Mouse (Mus musculus) left cerebral cortex, adult 2 months (tissue): ENCODE results near the gene Fto. TPM values are rescaled to one million over a fixed set of nuclear protein-coding genes. Genes with fewer than 3 reads are reported as not detected.

ENCODE experiments used
- DNase-seq, 2 experiments: peaks; one replicate each; pipeline ENCODE4 v3.0.0; 2021 to 2022; ENCODE audit warnings: low spot score in 2 of 2, mixed read lengths in 1 of 2; ENCODE audit errors: extremely low spot score in 1 of 2
- H3K27ac ChIP-seq: fragments of 200-600 bp; 2 replicates; pipeline ENCODE4 v1.8.1; 2022
- H3K4me3 ChIP-seq: fragments of 200-600 bp; 2 replicates; pipeline ENCODE4 v1.8.1; 2022
- CTCF ChIP-seq: fragments of 200-600 bp; IDR thresholded peaks from 2 replicates; pipeline ENCODE4 v1.8.1; 2022; ENCODE audit warnings: antibody characterized with exemption, mild to moderate bottlenecking, moderate library complexity
- intact Hi-C: fragments of 180-260 bp; cut with DNase I; formaldehyde crosslinking; loops from one replicate; pipeline ENCODE4 v1.15.1; 2025
- long read RNA-seq, 2 experiments: library from polyadenylated mRNA; stranded (forward); transcript quantifications; one replicate each; pipeline ENCODE4 v2.0.0; 2021; ENCODE audit warnings: borderline mapping rate in 2 of 2
- total RNA-seq, 2 experiments: library from RNA; stranded (reverse); gene quantifications; 2 replicates each; pipeline ENCODE4 v1.2.3; 2021

The Fto gene
- total RNA-seq, result 100 to 1,000 TPM; 152 to 155 TPM
- long read RNA-seq, experiment 1, transcript Fto-201 (9 exons, 3,564 nt), result major isoform, 104 of 127 reads
- long read RNA-seq, experiment 1, partial matches to known transcripts, result 17 of 127 reads
- long read RNA-seq, experiment 1, other reads (novel, unspliced or antisense), result 6 of 127 reads
- long read RNA-seq, experiment 2, transcript Fto-201 (9 exons, 3,564 nt), result major isoform, 68 of 87 reads
- long read RNA-seq, experiment 2, partial matches to known transcripts, result 16 of 87 reads
- long read RNA-seq, experiment 2, other reads (novel, unspliced or antisense), result 3 of 87 reads

DNA sequence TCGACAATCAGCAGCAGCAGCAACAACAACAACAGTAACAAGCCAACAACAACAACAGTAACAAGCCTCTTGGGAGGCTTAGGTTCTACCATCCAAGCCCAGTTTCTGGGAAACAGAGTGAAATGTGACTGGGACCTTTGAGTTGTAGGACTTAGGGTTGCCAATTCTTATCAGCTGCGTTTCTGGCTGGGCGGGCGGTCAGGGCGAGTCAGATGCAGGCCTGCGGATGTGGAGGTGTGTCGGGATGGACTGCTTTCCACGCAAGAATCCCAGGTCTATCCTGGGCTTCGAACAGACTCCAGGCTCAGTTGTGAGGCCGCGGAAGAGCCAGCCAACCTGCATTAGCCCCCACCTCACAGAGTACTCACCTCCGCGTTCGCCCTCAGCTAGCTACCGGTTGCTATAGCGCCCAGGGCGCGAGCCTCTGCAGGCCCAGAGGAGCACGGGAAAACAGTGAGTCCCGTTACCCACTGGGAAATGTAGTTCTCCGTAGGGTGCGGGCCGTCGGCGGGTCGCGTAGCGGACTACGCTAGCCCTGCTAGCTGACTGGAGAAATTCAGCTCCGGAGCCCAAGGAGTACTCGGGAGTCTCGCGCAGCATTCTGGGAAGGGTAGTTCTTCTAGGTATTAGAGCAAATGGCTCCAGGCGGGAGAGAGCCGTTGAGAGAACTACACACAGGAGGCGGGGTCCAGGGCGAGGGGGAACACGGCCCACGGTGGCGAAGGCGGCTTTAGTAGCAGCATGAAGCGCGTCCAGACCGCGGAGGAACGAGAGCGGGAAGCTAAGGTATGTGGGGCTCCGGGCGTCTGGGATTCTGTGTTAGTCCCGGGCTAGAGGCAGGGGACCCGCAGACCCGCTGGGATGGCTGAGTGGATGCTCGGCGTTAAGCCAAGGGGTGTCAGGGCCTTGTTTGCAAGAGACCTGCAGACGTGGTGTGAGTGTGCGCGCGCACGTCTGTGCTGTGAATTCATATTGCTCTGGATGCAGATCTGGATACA lies at the start of gene Fto, which contains the start of gene Rpgrip1l:
Gene Fto, plus strand, starts transcription at position 691 of the 998 bp plus-strand sequence.
Gene Rpgrip1l, minus strand, starts transcription at position 428 of the 998 bp plus-strand sequence.
- DNase-seq, result peak; percentile 95 to 97
- Histone ChIP-seq H3K4me3 (peak within 1 kb of the TSS; percentile 90), H3K27ac (peak within 1 kb of the TSS; percentile 93)
- intact Hi-C loops, result loop anchor here (2.0 kb wide), 1 partner anchor 32 kb away; no protein-coding TSS in a partner anchor
- peak; percentile 66 for TF ChIP-seq CTCF

DNA sequence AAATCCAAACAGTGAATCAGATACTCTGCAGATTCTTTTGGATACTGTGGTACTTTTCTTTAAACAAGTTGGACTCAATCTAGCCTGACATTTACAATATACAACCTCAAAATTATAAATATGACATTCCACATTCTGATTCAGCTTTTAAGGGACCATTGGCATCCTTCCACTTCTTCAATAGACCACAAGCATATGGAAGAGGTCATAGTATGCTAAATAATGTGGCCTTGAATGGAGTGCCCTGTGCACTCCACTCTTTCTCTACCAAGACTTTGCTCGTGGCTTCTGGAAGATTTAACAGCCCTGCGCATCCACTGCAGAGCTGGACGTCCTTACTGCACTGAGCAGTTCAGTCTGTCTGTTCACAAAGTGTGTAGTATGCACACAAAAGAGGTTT lies 49.4 kb upstream of the Fto start:
- TF ChIP-seq CTCF, result no peak
- no peak for DNase-seq
- H3K4me3 ChIP-seq, result no peak overlapping the region
- no peak overlapping the region for H3K27ac ChIP-seq
- intact Hi-C loops, result no loop called here

DNA sequence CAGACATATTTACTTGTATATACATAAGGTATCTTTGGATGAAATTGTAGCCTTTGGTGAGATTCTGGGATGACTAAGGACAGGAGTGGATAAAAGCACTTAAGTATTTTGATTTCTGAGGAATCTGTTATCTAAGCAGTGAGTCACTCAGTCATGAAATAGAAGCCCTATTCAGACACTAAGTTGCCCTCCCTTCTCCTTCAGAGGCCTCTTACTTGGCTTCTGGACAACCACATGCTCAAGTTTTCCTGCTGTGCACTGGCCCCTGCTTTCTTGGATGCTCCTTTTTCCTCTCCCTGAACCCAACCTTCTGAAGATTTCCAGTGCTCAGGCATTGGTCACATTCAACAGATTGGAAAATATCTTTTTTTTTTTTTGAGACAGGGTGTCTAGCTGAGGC lies 48.8 kb upstream of the Fto start:
- TF ChIP-seq CTCF, result no peak
- Histone ChIP-seq H3K27ac (no peak overlapping the region), H3K4me3 (no peak overlapping the region)
- intact Hi-C loops, result no loop called here
- DNase-seq, result no peak

DNA sequence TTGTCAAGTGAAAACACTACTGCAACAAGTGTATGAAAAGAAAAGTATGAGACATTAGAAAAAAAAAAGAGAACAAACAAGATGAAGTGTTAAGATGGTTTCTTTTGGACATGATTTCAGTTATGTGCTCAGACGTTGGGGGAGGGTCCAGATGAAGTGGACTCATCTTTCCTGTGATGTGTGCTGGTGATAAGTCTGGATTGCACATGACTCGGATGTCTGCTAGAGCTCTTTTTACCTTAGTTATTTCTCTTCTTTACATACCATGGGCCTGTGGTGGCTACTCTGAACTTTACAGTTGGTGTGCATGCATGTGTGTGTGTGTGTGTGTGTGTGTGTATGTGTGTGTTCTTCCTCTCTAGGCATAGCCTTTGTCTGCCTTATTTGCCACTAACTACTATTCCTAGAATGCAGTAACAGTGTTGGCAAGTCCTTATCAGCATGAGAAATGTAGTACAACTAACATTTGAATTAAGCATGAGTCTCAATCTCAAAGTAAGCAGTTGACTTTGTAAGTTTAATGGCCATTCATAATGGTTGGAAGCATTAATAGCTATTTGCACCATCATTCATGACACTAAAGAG lies 43.9 kb upstream of the Fto start:
- no peak overlapping the region for H3K27ac ChIP-seq
- intact Hi-C loops, result no loop called here
- no peak for DNase-seq
- H3K4me3 ChIP-seq, result no peak overlapping the region
- no peak for TF ChIP-seq CTCF

DNA sequence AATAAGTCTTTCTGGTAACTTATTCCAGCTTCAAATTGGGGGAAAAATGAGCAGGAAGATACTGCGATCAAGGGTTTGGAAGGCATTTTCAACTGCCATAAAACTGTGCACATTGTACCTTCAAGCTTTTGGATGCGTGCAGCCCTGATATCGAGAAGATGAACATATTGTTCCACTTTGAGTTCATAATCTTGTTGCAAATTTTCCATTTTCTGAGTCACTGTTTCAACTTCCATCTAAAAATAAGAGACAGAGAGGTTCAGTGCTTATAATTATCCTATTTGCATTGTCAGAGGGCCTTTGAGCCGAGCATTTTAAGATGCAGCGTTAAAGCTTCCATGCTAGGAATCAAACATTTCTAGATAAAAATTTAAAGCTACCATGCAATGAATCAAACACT lies 39.8 kb upstream of the Fto start:
- intact Hi-C loops, result no loop called here
- Histone ChIP-seq H3K27ac (peak overlapping the region; percentile 80), H3K4me3 (no peak overlapping the region)
- TF ChIP-seq CTCF, result no peak
- DNase-seq, result no peak

DNA sequence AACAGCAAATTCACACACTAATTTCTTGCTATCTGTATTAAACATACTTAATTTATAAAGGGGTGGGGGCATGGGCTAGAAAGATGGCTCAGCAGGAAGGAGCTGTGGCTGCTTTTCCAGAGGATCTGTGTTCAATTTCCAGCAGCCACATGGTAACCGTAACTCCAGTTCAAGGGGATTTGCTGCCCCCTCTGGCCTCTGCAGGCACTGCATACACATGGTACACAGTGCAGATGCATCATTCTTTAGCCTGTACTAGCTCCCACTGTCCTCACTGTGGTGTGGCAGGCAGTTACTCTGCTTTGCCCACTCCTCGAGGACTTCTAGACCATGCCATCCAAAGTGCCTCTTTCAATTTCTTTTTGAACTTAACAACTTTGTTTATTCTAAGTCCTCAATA lies 37.0 kb upstream of the Fto start:
- DNase-seq, result no peak
- intact Hi-C loops, result no loop called here
- Histone ChIP-seq H3K4me3 (no peak overlapping the region), H3K27ac (no peak overlapping the region)
- peak; percentile 31 for TF ChIP-seq CTCF

DNA sequence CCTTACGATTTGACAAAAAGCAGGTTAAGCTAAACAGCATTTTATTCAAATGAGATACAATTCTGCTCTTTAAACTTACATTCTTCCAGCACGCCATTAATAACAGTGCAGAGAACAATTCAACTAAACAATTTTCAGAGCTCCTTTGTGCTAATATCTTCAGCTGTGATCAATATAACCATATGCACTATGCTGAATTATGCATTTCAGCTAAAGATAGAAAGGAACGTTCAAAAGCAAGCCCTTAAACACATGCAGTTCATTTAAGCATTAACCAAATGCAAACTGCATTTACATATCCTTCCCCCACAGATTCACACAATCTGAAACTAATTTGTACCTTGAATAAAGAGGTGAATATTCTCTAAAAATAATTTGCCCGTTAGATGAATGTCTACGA lies 35.3 kb upstream of the Fto start:
- intact Hi-C loops, result no loop called here
- Histone ChIP-seq H3K4me3 (no peak overlapping the region), H3K27ac (no peak overlapping the region)
- DNase-seq, result no peak
- TF ChIP-seq CTCF, result no peak

DNA sequence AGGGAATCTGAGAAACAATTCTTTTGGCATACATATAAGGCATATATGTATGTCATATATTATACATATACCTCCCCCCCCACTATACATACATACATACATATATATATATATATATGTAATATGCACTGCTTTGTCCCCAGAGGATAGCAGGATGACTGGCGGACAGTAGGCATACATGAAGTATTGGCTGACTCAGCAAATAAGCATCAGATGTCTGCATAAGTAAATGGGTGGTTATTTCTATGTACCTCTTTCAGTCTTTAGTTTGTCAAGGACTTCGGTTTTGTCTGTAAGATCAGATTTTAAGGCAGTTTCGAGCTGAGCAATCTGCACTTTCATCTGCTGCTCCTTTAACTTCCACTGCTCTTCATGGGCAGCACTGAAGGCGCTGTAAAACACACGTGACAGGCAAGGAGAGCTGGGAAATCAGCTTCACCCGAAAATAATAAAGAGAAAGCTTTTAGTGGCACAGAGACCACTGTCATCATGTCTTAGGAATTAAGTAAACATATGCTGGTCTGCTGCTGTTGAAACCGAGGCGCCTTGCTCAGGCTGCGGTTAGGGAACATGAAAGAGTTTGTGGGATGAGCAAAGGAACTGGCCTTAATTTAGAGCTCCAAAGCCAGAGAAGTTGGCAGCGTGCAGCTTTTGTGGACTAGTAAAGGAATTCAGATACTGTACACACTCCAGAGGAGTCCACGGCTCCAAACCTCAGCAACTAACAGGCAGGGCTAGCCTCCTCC lies 32.7 kb upstream of the Fto start:
- DNase-seq, result no peak
- no peak overlapping the region for H3K4me3 ChIP-seq
- intact Hi-C loops, result loop anchor here (2.0 kb wide), 1 partner anchor 32 kb away; the partner anchor contains the start of genes Fto and Rpgrip1l
- TF ChIP-seq CTCF, result no peak
- H3K27ac ChIP-seq, result 0 out of 2 replicates have a peak overlapping the region, but pooled peaks have one; percentile 9

DNA sequence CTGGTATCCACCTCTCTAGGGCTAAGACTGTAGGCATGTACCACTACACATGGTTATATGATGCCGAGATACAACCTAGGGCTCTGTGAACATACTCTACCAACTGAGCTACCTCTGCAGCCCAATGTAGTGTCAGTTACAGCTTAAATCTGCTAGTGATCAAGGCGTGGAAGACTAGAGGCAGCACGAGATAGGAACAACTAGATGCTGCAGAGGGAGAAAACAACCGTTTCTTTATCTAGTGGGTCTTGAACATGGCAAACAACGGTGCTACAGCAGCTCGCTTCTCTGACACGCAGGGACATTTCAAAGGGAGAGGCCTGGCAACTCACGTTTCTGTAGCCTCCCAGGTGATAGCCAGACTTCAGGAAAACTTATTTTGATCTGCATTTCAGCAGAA lies 31.8 kb upstream of the Fto start:
- intact Hi-C loops, result loop anchor here (2.0 kb wide), 1 partner anchor 31 kb away; the partner anchor contains the start of genes Fto and Rpgrip1l
- DNase-seq, result no peak
- no peak overlapping the region for H3K27ac ChIP-seq
- no peak for TF ChIP-seq CTCF
- H3K4me3 ChIP-seq, result no peak overlapping the region

DNA sequence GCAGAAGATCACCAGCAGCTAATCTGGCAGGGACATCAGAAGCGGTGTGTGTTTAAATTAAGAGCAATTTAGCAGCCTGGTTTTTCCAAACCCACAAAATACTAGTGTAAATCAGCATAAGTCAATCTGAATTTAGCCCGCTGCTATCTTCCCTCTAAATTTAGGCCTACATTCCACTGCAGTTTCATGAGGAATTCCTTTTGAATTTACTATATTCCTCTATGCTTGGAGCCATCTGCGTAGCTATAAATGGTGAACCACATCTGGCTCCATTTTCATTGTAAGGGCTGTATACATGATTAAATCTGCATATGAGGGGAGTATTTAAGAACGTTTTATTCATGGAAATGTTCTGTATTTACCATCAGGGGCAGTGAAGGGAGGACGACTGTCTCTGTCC lies 30.7 kb upstream of the Fto start:
- intact Hi-C loops, result no loop called here
- Histone ChIP-seq H3K4me3 (no peak overlapping the region), H3K27ac (no peak overlapping the region; the same call in 1 of the 2 replicates)
- no peak for TF ChIP-seq CTCF
- DNase-seq, result no peak

DNA sequence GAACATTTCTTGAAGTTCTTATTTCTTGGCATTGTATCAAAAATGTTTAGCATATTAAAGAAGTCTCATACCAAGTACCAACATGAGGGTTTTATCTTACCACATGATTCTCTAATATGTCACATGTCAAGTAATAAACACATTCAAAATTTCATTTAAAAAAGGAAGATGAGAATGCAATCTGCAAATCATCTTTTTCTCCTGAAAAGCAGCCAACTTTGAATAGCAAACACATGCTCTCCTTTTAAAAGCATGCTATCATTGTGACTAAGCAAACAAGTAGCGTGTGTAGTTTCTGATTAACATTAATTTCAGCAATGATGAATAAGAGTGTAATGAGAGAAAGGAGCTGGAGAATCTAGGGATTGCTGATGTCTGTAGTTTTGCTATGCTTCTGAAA lies 29.5 kb upstream of the Fto start:
- Histone ChIP-seq H3K4me3 (no peak overlapping the region), H3K27ac (no peak overlapping the region)
- intact Hi-C loops, result no loop called here
- TF ChIP-seq CTCF, result no peak
- no peak for DNase-seq
